Mouse (Mus musculus) gastrocnemius, postnatal 25 days (tissue): ENCODE results near the gene Gm20696. TPM values are rescaled to one million over a fixed set of nuclear protein-coding genes. Genes with fewer than 3 reads are reported as not detected.
A peak's percentile ranks its signal among the peaks of the same experiment; 100 is the strongest.

Experiments used
- DNase-seq: peaks from one replicate; pipeline ENCODE4 v3.0.0; 2022
- long read RNA-seq, 2 experiments: library from polyadenylated mRNA; stranded (forward); transcript quantifications; one replicate each; pipeline ENCODE4 v2.0.0; 2021
- total RNA-seq, 2 experiments: library from RNA; stranded (reverse); gene quantifications; 1 replicate in 1 of 2; 2 replicates in 1 of 2; pipeline ENCODE4 v1.2.3; 2021

Gm20696 gene
- 1 to 10 TPM; 1.6 to 2.0 TPM for total RNA-seq
- long read RNA-seq, experiment 1, partial matches to known transcripts: 0 of 10 reads
- long read RNA-seq, experiment 1, other reads (novel, unspliced or antisense): 10 of 10 reads
- long read RNA-seq, experiment 2, partial matches to known transcripts: 0 of 4 reads
- long read RNA-seq, experiment 2, other reads (novel, unspliced or antisense): 4 of 4 reads

GRCm38 (mm10) chr6:99666318-99667171 lies at the start of gene Gm20696, which contains the start of gene Eif4e3:
Gene Gm20696, minus strand, starts transcription at chr6:99666797.
Gene Eif4e3, minus strand, starts transcription at chr6:99666771.
- DNase-seq: peak; percentile 79

- no peak for DNase-seq
These were observed 49.3 kb upstream of the Gm20696 start for GRCm38 (mm10) chr6:99715913-99716312.

- no peak for DNase-seq
These were observed 48.6 kb upstream of the Gm20696 start for GRCm38 (mm10) chr6:99715191-99715590.

- DNase-seq: no peak
These were observed 46.7 kb upstream of the Gm20696 start for GRCm38 (mm10) chr6:99713256-99713655.

- DNase-seq: no peak
These were observed 45.0 kb upstream of the Gm20696 start for GRCm38 (mm10) chr6:99711576-99712101.

GRCm38 (mm10) chr6:99700484-99700883 lies 33.9 kb upstream of the Gm20696 start:
- DNase-seq: no peak

GRCm38 (mm10) chr6:99692916-99693841 lies 26.6 kb upstream of the Gm20696 start:
- DNase-seq: no peak

GRCm38 (mm10) chr6:99692206-99692915 lies 25.8 kb upstream of the Gm20696 start, which contains the start of gene Gpr27:
Gene Gpr27, plus strand, starts transcription at chr6:99692679.
- no peak for DNase-seq

- DNase-seq: no peak
These were observed 25.1 kb upstream of the Gm20696 start for GRCm38 (mm10) chr6:99691666-99692205.

GRCm38 (mm10) chr6:99688513-99688912 lies 21.9 kb upstream of the Gm20696 start:
- no peak for DNase-seq

- DNase-seq: no peak
These were observed 18.3 kb upstream of the Gm20696 start for GRCm38 (mm10) chr6:99684899-99685298.

GRCm38 (mm10) chr6:99683974-99684373 lies 17.4 kb upstream of the Gm20696 start:
- DNase-seq: no peak

- no peak for DNase-seq
These were observed 11.5 kb upstream of the Gm20696 start for GRCm38 (mm10) chr6:99678108-99678507.

- no peak for DNase-seq
These were observed 10.7 kb upstream of the Gm20696 start for GRCm38 (mm10) chr6:99677325-99677724.

- DNase-seq: no peak
These were observed 7.9 kb upstream of the Gm20696 start for GRCm38 (mm10) chr6:99674482-99674881.

GRCm38 (mm10) chr6:99671768-99672167 lies 5.2 kb upstream of the Gm20696 start:
- no peak for DNase-seq

GRCm38 (mm10) chr6:99670481-99671119 lies 4.0 kb upstream of the Gm20696 start:
- no peak for DNase-seq

GRCm38 (mm10) chr6:99669481-99670325 lies 3.1 kb upstream of the Gm20696 start:
- no peak for DNase-seq

- no peak for DNase-seq
These were observed 693 bp upstream of the Gm20696 start for GRCm38 (mm10) chr6:99667290-99667689.
